Comparison of ENCODE assay signal across 9 mouse cellular contexts in genomic region chr11:52764894-52765677, GRCm38 (mm10). TPM values are rescaled to one million over a fixed set of nuclear protein-coding genes. Genes with fewer than 3 reads are reported as not detected.
DNase-seq lines count a peak whose midpoint lies in the region; ATAC-seq and TF ChIP-seq lines count a peak whose summit lies in the region.
"Had no signal": no experiment of that assay in that cellular context is flagged by ENCODE, and none has a peak within 500 bp of the region (broad histone marks: within the 10 kb centered on the region; RNA-seq: fewer than 3 reads in every experiment).

No protein-coding gene starts in this region.

- no peak for TF ChIP-seq EP300 in liver, postnatal 0 days (IDR thresholded peaks at IDR 0.05; ENCODE audit: low read depth)

- no peak for TF ChIP-seq POLR2A in small intestine, adult 2 months (IDR thresholded peaks at IDR 0.05; ENCODE audit: low read depth, low read length)

- no peaks in the 10 kb centered on the region for H3K9me3 ChIP-seq in lung, embryonic 16.5 days (ENCODE audit: control insufficient read depth, low read length)
- H3K9me3 ChIP-seq in hindbrain, embryonic 10.5 days = no peaks in the 10 kb centered on the region
- no peaks in the 10 kb centered on the region for H3K9me3 ChIP-seq in liver, postnatal 0 days (ENCODE audit: low read length)

- peaks cover 42% of the 10 kb centered on the region for H3K27me3 ChIP-seq in lung, embryonic 16.5 days (ENCODE audit: control insufficient read depth, insufficient read depth, low read depth, low read length)
- H3K27me3 ChIP-seq in hindbrain, embryonic 10.5 days (ENCODE audit: insufficient read depth, poor library complexity, severe bottlenecking) = peaks cover 73% of the 10 kb centered on the region
- peaks cover 44% of the 10 kb centered on the region for H3K27me3 ChIP-seq in liver, postnatal 0 days (ENCODE audit: insufficient read depth, low read length)
- peaks cover 23% of the 10 kb centered on the region for H3K27me3 ChIP-seq in small intestine, adult 2 months (ENCODE audit: control insufficient read depth, insufficient read depth, low read length)

- peak overlapping the region; percentile 62 for H3K9ac ChIP-seq in lung, embryonic 16.5 days (ENCODE audit: low read length)
- no peak overlapping the region for H3K9ac ChIP-seq in liver, postnatal 0 days (replicated peaks)

- peak; percentile 45; the same call in 1 of the 2 replicates for ATAC-seq in lung, embryonic 16.5 days (ENCODE audit: low read depth)
- ATAC-seq in liver, postnatal 0 days = no peak
- ATAC-seq in megakaryocyte progenitor cell, adult 5-6 weeks (replicated peaks; ENCODE audit: poor library complexity) = no peak

- peak overlapping the region; percentile 55 for H3K4me3 ChIP-seq in lung, embryonic 16.5 days (ENCODE audit: low read length)
- H3K4me3 ChIP-seq in hindbrain, embryonic 10.5 days = peak overlapping the region; percentile 64
- H3K4me3 ChIP-seq in liver, postnatal 0 days (ENCODE audit: low read depth, low read length) = peak overlapping the region; percentile 41
- peak overlapping the region; percentile 61 for H3K4me3 ChIP-seq in small intestine, adult 2 months (ENCODE audit: low read depth, low read length)

- peak; percentile 23 for DNase-seq in adrenal gland, postnatal 10 days
- no peak for DNase-seq in adrenal gland, postnatal 4 days (ENCODE audit: low spot score in 2 of 2)
- DNase-seq in lung, postnatal 4 days = no peak
- peak; percentile 41 for DNase-seq in hindbrain, embryonic 10.5 days (ENCODE audit: low spot score)
- peak; percentile 15 for DNase-seq in liver, postnatal 0 days

- H3K36me3 ChIP-seq in lung, embryonic 16.5 days (ENCODE audit: control insufficient read depth, insufficient read depth, low read length) = no peaks in the 10 kb centered on the region
- no peaks in the 10 kb centered on the region for H3K36me3 ChIP-seq in hindbrain, embryonic 10.5 days
- no peaks in the 10 kb centered on the region for H3K36me3 ChIP-seq in liver, postnatal 0 days (replicated peaks; ENCODE audit: insufficient read depth, low read length)
- no peaks in the 10 kb centered on the region for H3K36me3 ChIP-seq in small intestine, adult 2 months (ENCODE audit: control insufficient read depth, insufficient read depth, low read length)

- TF ChIP-seq CTCF in liver, postnatal 0 days (IDR thresholded peaks at IDR 0.05; ENCODE audit: low read depth) = no peak
- TF ChIP-seq CTCF in small intestine, adult 2 months (IDR thresholded peaks at IDR 0.05; ENCODE audit: extremely low read depth, insufficient read length, insufficient replicate concordance, low read depth, low read length) = no peak

- peak overlapping the region; percentile 91 for H3K4me2 ChIP-seq in lung, embryonic 16.5 days (ENCODE audit: low read depth, low read length)
- peak overlapping the region; percentile 67 for H3K4me2 ChIP-seq in liver, postnatal 0 days (ENCODE audit: low read depth, low read length)

- no peak overlapping the region for H3K27ac ChIP-seq in lung, embryonic 16.5 days (ENCODE audit: low read length)
- peak overlapping the region; percentile 70 for H3K27ac ChIP-seq in hindbrain, embryonic 10.5 days
- H3K27ac ChIP-seq in liver, postnatal 0 days (ENCODE audit: low read depth) = no peak overlapping the region
- no peak overlapping the region for H3K27ac ChIP-seq in small intestine, adult 2 months (ENCODE audit: insufficient read depth, low read depth, low read length)

- peaks cover 13% of the 10 kb centered on the region for H3K4me1 ChIP-seq in lung, embryonic 16.5 days (replicated peaks; ENCODE audit: control insufficient read depth, insufficient read depth, low read length)
- peaks cover 19% of the 10 kb centered on the region for H3K4me1 ChIP-seq in hindbrain, embryonic 10.5 days (replicated peaks)
- peaks cover 7% of the 10 kb centered on the region for H3K4me1 ChIP-seq in liver, postnatal 0 days (ENCODE audit: insufficient read depth)
- H3K4me1 ChIP-seq in small intestine, adult 2 months (ENCODE audit: control insufficient read depth, insufficient read depth, insufficient read length, low read length) = peaks cover 3% of the 10 kb centered on the region; the same call in 1 of the 2 replicates

- 0% methylated on average over 53 of the region's 53 CpGs for WGBS in lung, embryonic 16.5 days
- WGBS in hindbrain, embryonic 10.5 days = 1% methylated on average over 53 of the region's 53 CpGs
- WGBS in liver, postnatal 0 days (ENCODE audit: insufficient replicate concordance) = under 1% methylated on average over 53 of the region's 53 CpGs
- WGBS in small intestine, adult 2 months = 2% methylated on average over 53 of the region's 53 CpGs

RNA-seq across cellular contexts. Expression of gene Fstl4, which starts 0.7 kb away (rescaled TPM):
- total RNA-seq in adrenal gland, postnatal 10 days (2021) = under 1 TPM; 0.58 to 0.72 TPM
- 1 to 10 TPM; 1.0 to 1.4 TPM for total RNA-seq in adrenal gland, postnatal 4 days (2021)
- 11.3 and 11.7 TPM in 2 replicates for polyA plus RNA-seq in lung, embryonic 16.5 days (2015; fragmentation: Nextera tagmentation; extraction: Ambion mirVana)
- polyA plus RNA-seq in hindbrain, embryonic 10.5 days (2016; fragmentation: Nextera tagmentation; extraction: Ambion mirVana) = 1.7 and 2.6 TPM in 2 replicates
- polyA plus RNA-seq in liver, postnatal 0 days (2015; fragmentation: Nextera tagmentation; extraction: Ambion mirVana) = 0.04 TPM in 1 of 2 replicates, not detected in the other
- 0.49 and 1.3 TPM in 2 replicates for polyA plus RNA-seq in small intestine, adult 2 months (2012; rRNA removed)
- 0.05 TPM in 1 of 2 replicates, not detected in the other for total RNA-seq in megakaryocyte progenitor cell, adult 5-6 weeks (2015)
- 0.04 TPM in 1 of 2 replicates, not detected in the other for total RNA-seq in megakaryocyte progenitor cell, adult 5-6 weeks (2017)
- total RNA-seq: common myeloid progenitor, adult 5-6 weeks had no signal

Comparison
In these comparisons a context has a peak if more than half of its experiments do, and no peak if none do; other contexts are left out.
1. DNase-seq: peak in adrenal gland, postnatal 10 days (single experiment), hindbrain, embryonic 10.5 days (single experiment) and liver, postnatal 0 days (single experiment); none in adrenal gland, postnatal 4 days (0 of 2) and lung, postnatal 4 days (0 of 2).
2. Peak in every context shown above with its lines, with median percentiles within 50 percentile points of each other: H3K4me3 ChIP-seq.